In the genomic region with DNA sequence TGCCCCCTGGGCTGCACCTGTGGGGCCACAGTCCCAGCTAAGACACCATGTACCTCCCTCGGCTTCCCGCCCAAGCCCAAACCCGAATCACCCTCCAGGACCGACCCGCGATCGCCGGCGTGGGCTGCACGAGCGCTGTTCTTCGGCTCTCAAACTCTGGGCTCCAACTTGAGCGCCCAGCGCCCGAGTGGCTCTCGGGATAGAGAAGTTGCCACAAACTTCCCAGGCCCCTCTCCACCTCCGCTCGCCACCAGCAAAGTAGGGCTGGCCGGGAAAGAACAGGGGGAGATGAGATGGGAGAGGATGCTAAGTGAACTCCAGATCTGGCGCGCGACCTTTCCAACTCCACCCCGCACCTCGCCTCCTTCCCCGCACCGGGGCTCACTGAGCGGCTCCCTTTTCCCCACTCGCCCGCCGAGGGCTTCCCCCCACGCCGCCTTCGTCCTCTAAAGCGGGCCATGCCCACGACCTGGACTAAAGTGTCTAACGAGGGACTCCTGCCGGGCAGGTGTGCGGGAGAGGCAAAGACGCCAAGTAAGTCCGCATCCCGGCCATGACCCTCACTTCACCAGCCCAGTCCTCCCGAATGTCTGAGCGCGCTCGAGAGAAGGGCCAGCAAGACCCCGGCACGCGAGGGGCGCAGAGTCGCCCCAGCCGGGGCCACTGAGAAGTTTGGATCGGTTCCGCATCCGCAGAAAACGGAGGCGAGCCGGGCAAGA, we compare ENCODE assay signal across 8 mouse cellular contexts. TPM values are rescaled to one million over a fixed set of nuclear protein-coding genes. Genes with fewer than 3 reads are reported as not detected.
DNase-seq lines count a peak whose midpoint lies in the region; ATAC-seq and TF ChIP-seq lines count a peak whose summit lies in the region.

No protein-coding gene starts in this region.

- peak overlapping the region; percentile 87 for H3K4me3 ChIP-seq in gastrocnemius, adult 2 months
- H3K4me3 ChIP-seq in heart, embryonic 16.5 days (ENCODE audit: low read length) = peak overlapping the region; percentile 82
- peak overlapping the region; percentile 67 for H3K4me3 ChIP-seq in limb, embryonic 14.5 days (replicated peaks; ENCODE audit: low read length)
- H3K4me3 ChIP-seq in neural tube, embryonic 12.5 days = peak overlapping the region; percentile 70

- H3K36me3 ChIP-seq in heart, embryonic 16.5 days (ENCODE audit: control insufficient read depth, insufficient read depth) = no peaks in the 10 kb centered on the region
- H3K36me3 ChIP-seq in limb, embryonic 14.5 days (ENCODE audit: control insufficient read depth, insufficient read depth, low read length) = no peaks in the 10 kb centered on the region
- H3K36me3 ChIP-seq in neural tube, embryonic 12.5 days = no peaks in the 10 kb centered on the region

- no peak for TF ChIP-seq POLR2A in limb, embryonic 14.5 days (IDR thresholded peaks at IDR 0.05; ENCODE audit: borderline replicate concordance, extremely low read depth, insufficient read depth, insufficient read length)

- H3K27me3 ChIP-seq in heart, embryonic 16.5 days (ENCODE audit: control insufficient read depth, insufficient read depth, low read length) = peaks cover 45% of the 10 kb centered on the region
- H3K27me3 ChIP-seq in limb, embryonic 14.5 days (ENCODE audit: control insufficient read depth, insufficient read depth, low read length) = peaks cover 55% of the 10 kb centered on the region
- H3K27me3 ChIP-seq in neural tube, embryonic 12.5 days (replicated peaks) = peaks cover 27% of the 10 kb centered on the region

- intact Hi-C loops in gastrocnemius, adult 2 months (cut with DNase I) = no loop called here

- TF ChIP-seq CTCF in gastrocnemius, adult 2 months (IDR thresholded peaks at IDR 0.05) = no peak

- peak overlapping the region; percentile 100 for H3K4me2 ChIP-seq in heart, embryonic 16.5 days (ENCODE audit: low read depth, low read length)
- peak overlapping the region; percentile 86 for H3K4me2 ChIP-seq in limb, embryonic 14.5 days (replicated peaks; ENCODE audit: low read depth, low read length, severe bottlenecking)
- H3K4me2 ChIP-seq in neural tube, embryonic 12.5 days (replicated peaks) = peak overlapping the region; percentile 98

- peak overlapping the region; percentile 79 for H3K9ac ChIP-seq in heart, embryonic 16.5 days (ENCODE audit: low read length)
- peak overlapping the region; percentile 63 for H3K9ac ChIP-seq in limb, embryonic 14.5 days (ENCODE audit: low read depth, low read length, severe bottlenecking)
- H3K9ac ChIP-seq in neural tube, embryonic 12.5 days = peak overlapping the region; percentile 71

- peak; percentile 22 for DNase-seq in gastrocnemius, adult 2 months
- no peak for DNase-seq in gastrocnemius, adult 18-20 months (ENCODE audit: low spot score)
- peak; percentile 39 to 45 for DNase-seq in cerebellum, postnatal 25 days
- no peak for DNase-seq in limb, embryonic 14.5 days (ENCODE audit: low spot score)
- DNase-seq in c-Kit-positive CD71-positive TER-119-positive erythroid progenitor cells, embryonic 14.5 days (ENCODE audit: low spot score) = no peak

- H3K9me3 ChIP-seq in heart, embryonic 16.5 days (replicated peaks; ENCODE audit: control insufficient read depth, low read length) = no peaks in the 10 kb centered on the region
- H3K9me3 ChIP-seq in limb, embryonic 14.5 days (ENCODE audit: control insufficient read depth, low read length) = no peaks in the 10 kb centered on the region
- H3K9me3 ChIP-seq in neural tube, embryonic 12.5 days = no peaks in the 10 kb centered on the region

- ATAC-seq in CD4-positive, CD25-positive, alpha-beta regulatory T cell, adult 4 months = peak; percentile 9
- peak; percentile 9; the same call in 1 of the 2 replicates for ATAC-seq in heart, embryonic 16.5 days (replicated peaks; ENCODE audit: extremely low read depth, insufficient read depth, low FRiP score)
- no peak for ATAC-seq in limb, embryonic 14.5 days (ENCODE audit: low FRiP score, low read depth)
- ATAC-seq in neural tube, embryonic 12.5 days (ENCODE audit: low FRiP score, low read depth) = peak; percentile 14; the same call in 1 of the 2 replicates

- peaks cover 13% of the 10 kb centered on the region for H3K4me1 ChIP-seq in heart, embryonic 16.5 days (ENCODE audit: control insufficient read depth, insufficient read depth, low read length)
- peaks cover 4% of the 10 kb centered on the region; the same call in 1 of the 2 replicates for H3K4me1 ChIP-seq in limb, embryonic 14.5 days (ENCODE audit: control insufficient read depth, insufficient read depth, low read length)
- peaks cover 21% of the 10 kb centered on the region for H3K4me1 ChIP-seq in neural tube, embryonic 12.5 days

- no peak overlapping the region; the same call in 1 of the 2 replicates for H3K27ac ChIP-seq in gastrocnemius, adult 2 months
- peak overlapping the region; percentile 23; the same call in 1 of the 2 replicates for H3K27ac ChIP-seq in heart, embryonic 16.5 days (ENCODE audit: low read length)
- no peak overlapping the region for H3K27ac ChIP-seq in limb, embryonic 14.5 days (replicated peaks; ENCODE audit: low read depth, low read length)
- H3K27ac ChIP-seq in neural tube, embryonic 12.5 days = no peak overlapping the region

- WGBS in heart, embryonic 16.5 days = under 1% methylated on average over 55 of the region's 57 CpGs
- WGBS in limb, embryonic 14.5 days = 1% methylated on average over 44 of the region's 57 CpGs
- under 1% methylated on average over 57 of the region's 57 CpGs for WGBS in neural tube, embryonic 12.5 days

RNA-seq across cellular contexts. Expression of a gene that starts 1.2 kb away (rescaled TPM):
- total RNA-seq in gastrocnemius, adult 2 months (2021) = 10 to 100 TPM; 68.6 to 72.7 TPM
- total RNA-seq in gastrocnemius, adult 18-20 months (2021) = 10 to 100 TPM; 80.1 to 80.2 TPM
- polyA plus RNA-seq in CD4-positive, CD25-positive, alpha-beta regulatory T cell, adult 4 months (2017; shearing (Covaris generic)) = 10 to 100 TPM; 49.5 to 77.2 TPM
- polyA plus RNA-seq in heart, embryonic 16.5 days (2015; fragmentation: Nextera tagmentation; extraction: Ambion mirVana) = 14.0 and 34.0 TPM in 2 replicates
- polyA plus RNA-seq in limb, embryonic 14.5 days (2012; rRNA removed) = 22.9 and 25.3 TPM in 2 replicates
- 22.4 TPM in 2 replicates for polyA plus RNA-seq in limb, embryonic 14.5 days (2014; fragmentation: Nextera tagmentation; extraction: Ambion mirVana)
- 36.5 and 37.1 TPM in 2 replicates for polyA plus RNA-seq in neural tube, embryonic 12.5 days (2016; fragmentation: Nextera tagmentation; extraction: Ambion mirVana)

Comparison
In these comparisons a context has a peak if more than half of its experiments do, and no peak if none do; other contexts are left out.
1. DNase-seq: peak in gastrocnemius, adult 2 months (single experiment) and cerebellum, postnatal 25 days (2 of 2); none in gastrocnemius, adult 18-20 months (single experiment), limb, embryonic 14.5 days (single experiment) and c-Kit-positive CD71-positive TER-119-positive erythroid progenitor cells, embryonic 14.5 days (single experiment).
2. Peak in every context shown above with its lines, with median percentiles within 50 percentile points of each other: H3K4me3 ChIP-seq, H3K4me2 ChIP-seq and H3K9ac ChIP-seq.